Mouse (Mus musculus) brain, embryonic 14.5 days (tissue): ENCODE measurements around the gene Lrch1.

Experiments
- CTCF ChIP-seq: fragments of 200-500 bp; IDR thresholded peaks from 2 replicates; pipeline ENCODE4 v1.5.1; 2012; ENCODE audit warnings: inconsistent platforms, mild to moderate bottlenecking, moderate library complexity, borderline replicate concordance; ENCODE audit not compliant: insufficient read depth, insufficient read length; ENCODE audit errors: extremely low read depth
- POLR2A ChIP-seq: fragments of 200-500 bp; IDR thresholded peaks from 2 replicates; pipeline ENCODE4 v1.6.1; 2012; ENCODE audit warnings: mild to moderate bottlenecking, inconsistent platforms, borderline replicate concordance; ENCODE audit not compliant: poor library complexity, insufficient read depth, insufficient read length, severe bottlenecking; ENCODE audit errors: extremely low read depth

GRCm38 (mm10) chr14:74848224-74848623 lies 99.5 kb downstream of the Lrch1 start:
- TF ChIP-seq CTCF (no peak), POLR2A (no peak)
